Mouse (Mus musculus) lung, embryonic 15.5 days (tissue): ENCODE measurements at regions not wholly inside any gene's neighbourhood (a gene's known extent, or its start where the extent isn't known, plus 50 kb on each side); places are given as distances from the start of the nearest gene placed in this dataset.

ENCODE experiments used
- ATAC-seq: fragments of 200-750 bp; cut with Nextera tagmentation; 2 replicates; pipeline ENCODE4 v1.8.0; 2017; ENCODE audit warnings: moderate number of reproducible peaks, borderline replicate concordance; ENCODE audit not compliant: low FRiP score, low TSS enrichment; ENCODE audit errors: extremely low read depth
- H3K27ac ChIP-seq: fragments of 300-500 bp; sonication (generic); 2 replicates; pipeline ENCODE4 v1.5.1; 2015; ENCODE audit warnings: moderate library complexity, mild to moderate bottlenecking, inconsistent platforms
- H3K27me3 ChIP-seq: fragments of 300-500 bp; sonication (generic); 2 replicates; pipeline ENCODE4 v1.6.1; 2015; ENCODE audit warnings: inconsistent platforms
- H3K36me3 ChIP-seq: fragments of 300-500 bp; sonication (generic); 2 replicates; pipeline ENCODE4 v1.6.1; 2015; ENCODE audit warnings: inconsistent platforms
- H3K4me1 ChIP-seq: fragments of 300-500 bp; sonication (generic); 2 replicates; pipeline ENCODE4 v1.6.1; 2015; ENCODE audit warnings: inconsistent platforms
- H3K4me2 ChIP-seq: fragments of 300-500 bp; sonication (generic); 2 replicates; pipeline ENCODE4 v1.6.1; 2015; ENCODE audit warnings: inconsistent platforms, mild to moderate bottlenecking, moderate library complexity
- H3K4me3 ChIP-seq: fragments of 300-500 bp; sonication (generic); 2 replicates; pipeline ENCODE4 v1.5.1; 2015; ENCODE audit warnings: mild to moderate bottlenecking, inconsistent platforms
- H3K9ac ChIP-seq: fragments of 300-500 bp; sonication (generic); 2 replicates; pipeline ENCODE4 v1.6.1; 2015; ENCODE audit warnings: inconsistent platforms
- H3K9me3 ChIP-seq: fragments of 300-500 bp; sonication (generic); 2 replicates; pipeline ENCODE4 v1.6.1; 2016; ENCODE audit warnings: inconsistent platforms
- WGBS: fragments of 180-500 bp; shearing (Covaris S2); methylation state at CpG from one replicate; pipeline ENCODE4 v1.1.7; 2015; 5-methylcytosine and 5-hydroxymethylcytosine counted together

DNA sequence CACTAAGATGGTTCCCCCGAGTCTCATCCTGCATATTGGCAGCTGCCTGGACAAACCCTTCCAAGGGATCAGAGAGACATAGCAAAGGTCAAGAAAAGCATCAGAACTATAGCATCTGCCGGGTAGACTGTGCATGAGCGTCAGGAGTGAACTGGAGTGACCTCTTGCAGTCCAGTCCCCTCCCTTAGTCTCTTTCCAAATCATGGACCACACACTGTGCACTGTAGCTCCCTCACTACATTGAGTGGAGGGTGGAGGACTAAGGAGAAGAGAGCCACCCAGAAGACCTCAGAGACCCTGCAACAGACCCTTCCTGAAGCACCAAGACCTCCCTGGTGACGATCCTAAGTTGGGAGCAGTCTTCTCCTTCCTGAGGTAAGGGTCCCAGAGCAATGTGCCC, 107.8 kb upstream of the Cd93 start:
- H3K27me3 ChIP-seq = no peaks in the 10 kb centered on the region
- H3K4me3 ChIP-seq = no peak overlapping the region
- no peaks in the 10 kb centered on the region for H3K9me3 ChIP-seq
- H3K36me3 ChIP-seq = no peaks in the 10 kb centered on the region
- no peak overlapping the region for H3K4me2 ChIP-seq
- ATAC-seq = peak; percentile 62
- WGBS = 58% methylated on average over 4 of the region's 4 CpGs
- H3K27ac ChIP-seq = no peak overlapping the region
- no peak overlapping the region for H3K9ac ChIP-seq
- no peaks in the 10 kb centered on the region for H3K4me1 ChIP-seq

DNA sequence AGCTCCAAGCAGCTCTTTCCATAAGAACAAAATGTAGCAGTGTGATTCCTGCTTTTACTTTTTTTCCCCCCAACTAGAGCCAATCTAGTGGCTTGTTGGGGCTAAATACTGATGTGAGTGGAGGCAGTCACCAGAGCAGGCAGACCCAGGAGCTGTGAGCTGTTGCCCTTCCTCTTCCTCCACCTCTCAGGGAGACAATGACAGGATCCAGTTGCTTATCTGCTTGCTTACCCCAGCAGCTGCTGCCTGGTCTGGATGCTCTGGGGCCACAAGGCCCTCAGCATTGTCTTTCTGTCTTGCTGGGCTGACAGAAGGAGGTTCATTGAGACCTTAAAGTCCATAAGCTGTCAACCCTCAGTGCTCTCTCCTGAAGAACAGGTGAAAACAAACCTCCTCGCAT, 106.3 kb upstream of the Cd93 start:
- H3K4me3 ChIP-seq = no peak overlapping the region
- no peak for ATAC-seq
- WGBS = 86% methylated on average over 1 of the region's 1 CpGs

DNA sequence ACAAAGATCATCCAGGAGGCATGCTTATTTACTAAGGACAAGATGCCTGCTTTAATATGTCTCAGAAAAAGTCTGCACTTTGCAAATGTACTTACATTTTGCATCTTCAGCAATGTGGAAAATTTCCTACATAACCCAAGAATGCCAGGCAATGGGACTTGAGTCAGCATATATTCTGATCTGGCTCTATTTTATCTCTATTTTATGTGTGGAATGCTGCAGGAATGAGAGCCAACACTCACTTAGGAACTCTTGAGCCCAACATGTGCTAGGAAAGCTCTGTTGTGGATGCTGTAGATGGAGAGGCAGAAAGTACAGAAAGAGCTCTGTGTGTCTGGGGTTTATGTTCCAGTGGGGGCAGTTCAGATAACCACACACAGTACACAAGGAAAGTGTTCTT, 99.0 kb upstream of the Cd93 start:
- Histone ChIP-seq H3K4me3 (no peak overlapping the region), H3K9ac (no peak overlapping the region), H3K27me3 (no peaks in the 10 kb centered on the region), H3K36me3 (no peaks in the 10 kb centered on the region), H3K4me2 (no peak overlapping the region), H3K27ac (peak overlapping the region; percentile 46), H3K9me3 (no peaks in the 10 kb centered on the region), H3K4me1 (peaks cover 20% of the 10 kb centered on the region; the same call in 1 of the 2 replicates)
- no peak for ATAC-seq

More for the DNA sequence above, 106.3 kb upstream of the Cd93 start:
- Histone ChIP-seq H3K4me1 (no peaks in the 10 kb centered on the region), H3K4me2 (no peak overlapping the region), H3K27me3 (no peaks in the 10 kb centered on the region), H3K27ac (no peak overlapping the region), H3K9me3 (no peaks in the 10 kb centered on the region), H3K9ac (no peak overlapping the region), H3K36me3 (no peaks in the 10 kb centered on the region)

DNA sequence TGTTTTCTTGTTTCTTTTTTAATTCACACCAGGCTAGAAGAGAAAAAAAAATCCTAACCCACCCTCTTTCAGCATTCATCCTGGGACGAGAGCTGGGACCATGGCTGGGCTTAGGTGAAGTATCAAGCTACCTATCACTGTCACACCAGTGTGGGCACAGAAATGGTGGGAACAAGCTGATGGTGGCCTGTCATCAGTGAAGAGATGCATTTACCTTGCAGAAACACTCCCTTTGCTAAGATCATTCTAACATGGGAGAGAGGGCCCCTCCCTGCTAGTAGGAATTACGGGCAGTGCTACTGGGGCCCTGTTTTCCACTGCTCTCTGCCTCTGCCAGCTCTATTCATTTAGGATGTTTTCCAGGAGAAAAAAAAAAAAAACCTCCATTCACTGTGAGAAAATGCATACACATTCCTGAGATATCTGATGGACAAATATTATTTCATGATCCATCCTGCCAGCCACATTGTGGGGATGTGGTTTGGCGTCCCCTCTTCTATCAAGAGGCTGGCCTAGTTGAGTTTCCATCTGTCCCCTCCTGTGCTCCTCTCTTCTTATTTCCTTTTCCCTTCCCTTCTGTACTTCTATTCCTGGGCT, 94.6 kb upstream of the Cd93 start:
- no peak overlapping the region for H3K4me3 ChIP-seq
- no peaks in the 10 kb centered on the region for H3K27me3 ChIP-seq
- ATAC-seq = no peak
- H3K9ac ChIP-seq = no peak overlapping the region
- no peak overlapping the region for H3K27ac ChIP-seq
- 51% methylated on average over 3 of the region's 3 CpGs for WGBS
- H3K4me1 ChIP-seq = peaks cover 27% of the 10 kb centered on the region; the same call in 1 of the 2 replicates
- H3K9me3 ChIP-seq = no peaks in the 10 kb centered on the region
- no peak overlapping the region for H3K4me2 ChIP-seq
- H3K36me3 ChIP-seq = no peaks in the 10 kb centered on the region

DNA sequence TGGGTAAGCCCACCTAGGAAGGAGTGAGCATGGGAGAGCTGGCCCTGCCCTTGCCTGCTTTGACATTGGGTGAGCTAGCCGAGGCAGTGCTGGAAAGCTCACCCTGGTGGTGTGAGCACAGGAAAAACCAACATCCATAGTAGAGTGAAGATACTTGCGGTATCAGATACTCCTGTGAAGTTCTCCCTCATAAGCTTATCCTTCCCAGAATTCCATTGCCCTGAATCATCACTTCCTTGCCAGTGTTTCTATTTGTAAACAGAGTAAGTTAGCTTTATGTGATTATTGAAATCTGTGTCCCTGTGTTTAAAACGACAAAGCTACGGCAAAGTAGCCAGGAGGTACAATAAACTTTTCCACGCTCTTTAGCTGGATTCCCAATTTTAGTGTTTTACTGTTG, 93.9 kb upstream of the Cd93 start:
- Histone ChIP-seq H3K4me3 (no peak overlapping the region), H3K4me2 (no peak overlapping the region), H3K9ac (no peak overlapping the region), H3K27ac (no peak overlapping the region), H3K27me3 (no peaks in the 10 kb centered on the region), H3K4me1 (peaks cover 21% of the 10 kb centered on the region; the same call in 1 of the 2 replicates), H3K36me3 (no peaks in the 10 kb centered on the region), H3K9me3 (no peaks in the 10 kb centered on the region)
- WGBS = 70% methylated on average over 5 of the region's 5 CpGs
- ATAC-seq = no peak

DNA sequence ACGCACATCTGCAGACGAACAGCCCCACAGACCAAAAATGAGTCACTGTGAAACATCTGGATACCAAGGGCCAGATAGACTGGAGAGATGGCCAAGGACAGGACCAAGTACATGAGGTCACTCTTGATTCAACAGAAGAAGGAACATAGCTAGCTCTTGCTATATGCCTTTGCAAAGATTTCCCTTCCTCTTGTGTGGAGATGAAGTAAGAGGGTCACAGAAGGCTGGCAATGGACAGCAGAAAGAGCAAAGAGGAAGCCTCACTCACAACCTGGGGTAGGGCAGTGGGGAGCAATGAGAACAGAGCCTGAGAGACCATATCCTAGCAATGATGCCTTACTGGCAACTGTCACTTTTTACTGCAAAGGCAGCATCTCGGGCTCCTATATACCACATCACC, 93.2 kb upstream of the Cd93 start:
- no peaks in the 10 kb centered on the region for H3K9me3 ChIP-seq
- H3K27ac ChIP-seq = no peak overlapping the region
- H3K4me1 ChIP-seq = peaks cover 15% of the 10 kb centered on the region; the same call in 1 of the 2 replicates
- no peak overlapping the region for H3K9ac ChIP-seq
- 89% methylated on average over 3 of the region's 3 CpGs for WGBS
- no peaks in the 10 kb centered on the region for H3K27me3 ChIP-seq
- no peak for ATAC-seq
- no peaks in the 10 kb centered on the region for H3K36me3 ChIP-seq
- no peak overlapping the region for H3K4me2 ChIP-seq
- H3K4me3 ChIP-seq = no peak overlapping the region

DNA sequence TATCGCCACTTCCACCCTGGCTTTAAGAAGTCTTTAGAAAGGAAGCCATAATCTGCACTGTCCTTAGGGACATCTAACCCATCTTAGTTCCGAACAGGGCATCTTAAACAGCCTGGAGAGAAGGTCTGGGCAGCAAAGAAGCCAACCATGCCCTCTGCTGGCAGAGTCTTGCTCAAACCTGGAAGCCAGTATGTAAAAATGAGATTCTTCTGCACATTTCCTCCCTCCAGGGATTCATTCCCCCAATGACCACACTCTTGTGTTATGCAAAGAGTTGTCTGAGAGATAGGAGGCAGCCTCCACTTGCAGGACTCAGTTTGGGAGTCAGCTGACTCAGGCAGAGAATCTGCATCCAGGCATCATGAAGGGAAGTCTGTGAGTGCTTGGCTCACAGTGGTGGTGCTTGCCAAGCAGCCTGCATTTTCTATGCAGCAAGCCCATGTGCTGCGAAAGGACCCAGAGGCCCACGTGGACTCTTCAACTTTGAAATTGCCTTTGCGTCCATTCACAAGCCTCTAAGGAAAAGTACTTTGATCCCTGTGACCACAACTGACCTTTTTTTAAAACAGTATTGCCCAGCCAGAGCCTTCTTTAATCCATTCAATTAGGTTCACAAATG, 92.3 kb upstream of the Cd93 start:
- Histone ChIP-seq H3K4me3 (no peak overlapping the region), H3K36me3 (no peaks in the 10 kb centered on the region), H3K9ac (no peak overlapping the region), H3K9me3 (no peaks in the 10 kb centered on the region), H3K27me3 (no peaks in the 10 kb centered on the region), H3K27ac (no peak overlapping the region), H3K4me2 (no peak overlapping the region), H3K4me1 (peaks cover 20% of the 10 kb centered on the region; the same call in 1 of the 2 replicates)
- ATAC-seq = 0 out of 2 replicates have a peak, but pooled peaks have one; percentile 48
- WGBS = 64% methylated on average over 5 of the region's 5 CpGs

DNA sequence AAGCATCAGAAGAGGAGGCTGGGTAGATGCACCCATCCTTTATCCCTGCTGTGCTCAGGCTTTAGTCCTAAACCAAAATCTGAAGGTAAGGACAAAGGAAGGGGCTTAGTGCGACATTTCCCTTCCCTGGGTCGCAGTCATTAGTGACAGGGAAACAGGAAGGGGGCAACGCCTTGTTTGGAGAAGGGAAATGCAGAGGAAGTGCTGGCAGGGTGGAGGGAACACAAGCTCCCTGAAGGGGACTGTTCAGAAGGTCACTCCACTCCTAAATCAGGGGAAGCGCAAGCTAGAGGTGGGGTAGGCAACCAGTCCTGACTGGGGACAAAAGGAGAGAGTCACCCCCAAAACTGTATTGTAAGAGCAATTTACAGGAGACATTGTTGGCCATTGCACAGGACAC, 88.7 kb upstream of the Cd93 start:
- Histone ChIP-seq H3K36me3 (no peaks in the 10 kb centered on the region), H3K27ac (no peak overlapping the region), H3K9me3 (no peaks in the 10 kb centered on the region), H3K27me3 (no peaks in the 10 kb centered on the region), H3K4me2 (no peak overlapping the region), H3K4me3 (no peak overlapping the region), H3K9ac (no peak overlapping the region), H3K4me1 (peaks cover 13% of the 10 kb centered on the region)
- 65% methylated on average over 4 of the region's 4 CpGs for WGBS
- ATAC-seq = no peak

DNA sequence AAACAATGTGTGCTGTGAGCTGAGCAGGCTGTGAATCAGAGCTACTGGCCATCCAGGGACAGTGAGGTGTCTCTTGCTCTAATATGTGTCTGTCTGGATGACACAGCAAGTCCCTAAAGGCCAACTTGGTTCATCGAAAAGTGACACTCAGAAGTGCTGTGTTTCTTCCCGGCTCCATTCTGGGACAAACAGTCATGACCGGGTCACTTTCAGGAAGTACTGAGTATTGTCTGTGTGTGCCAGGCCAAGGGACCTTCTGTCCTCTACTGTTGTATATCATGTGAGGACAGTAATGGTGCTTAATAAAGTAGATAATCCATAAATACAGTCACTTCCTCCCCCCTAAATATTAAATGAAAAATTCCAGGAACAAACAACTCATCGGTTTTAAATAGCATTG, 87.2 kb upstream of the Cd93 start:
- H3K27me3 ChIP-seq = no peaks in the 10 kb centered on the region
- H3K9me3 ChIP-seq = no peaks in the 10 kb centered on the region
- no peak overlapping the region for H3K4me2 ChIP-seq
- no peaks in the 10 kb centered on the region for H3K36me3 ChIP-seq
- no peak overlapping the region for H3K9ac ChIP-seq
- H3K27ac ChIP-seq = no peak overlapping the region
- peaks cover 9% of the 10 kb centered on the region for H3K4me1 ChIP-seq
- WGBS = 53% methylated on average over 4 of the region's 4 CpGs
- H3K4me3 ChIP-seq = no peak overlapping the region
- ATAC-seq = no peak

DNA sequence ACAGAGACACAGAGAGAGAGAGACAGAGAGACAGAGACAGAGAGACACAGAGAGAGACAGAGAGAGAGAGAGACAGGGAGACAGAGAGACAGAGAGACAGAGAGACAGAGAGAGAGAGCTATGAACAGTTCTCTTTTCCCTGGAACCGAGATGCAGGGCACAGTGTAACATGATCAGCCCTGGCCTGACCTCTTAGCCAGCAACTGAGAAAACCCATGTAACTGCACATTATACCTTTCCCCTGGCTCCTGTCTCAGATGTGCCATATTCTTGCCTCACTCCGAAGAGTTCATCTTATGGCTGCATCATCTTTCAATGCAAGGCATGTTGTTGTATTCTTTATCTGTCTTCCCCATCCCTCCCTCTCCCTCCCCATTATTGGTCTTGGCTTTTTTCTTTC, 86.5 kb upstream of the Cd93 start:
- no peak overlapping the region for H3K4me2 ChIP-seq
- ATAC-seq = no peak
- 36% methylated on average over 2 of the region's 2 CpGs for WGBS

DNA sequence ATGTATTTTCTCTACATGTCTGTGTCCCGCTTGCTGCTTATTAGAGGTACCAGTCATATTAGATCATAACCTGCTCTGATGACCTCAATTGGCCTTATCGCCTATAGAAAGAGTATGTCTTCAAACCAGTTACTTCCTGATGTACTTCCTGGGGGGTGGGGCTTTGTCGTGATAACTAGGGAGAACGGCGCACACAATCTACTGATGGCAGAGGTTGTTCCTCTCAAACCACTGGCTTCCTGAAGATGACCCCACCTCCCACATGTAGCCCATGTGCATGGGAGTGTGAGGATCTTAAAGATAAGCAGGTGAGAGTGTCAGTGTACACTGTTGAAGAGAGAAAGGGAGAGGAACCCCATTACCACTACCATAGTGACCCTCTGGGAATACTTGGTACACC, 84.4 kb upstream of the Cd93 start:
- H3K9me3 ChIP-seq = no peaks in the 10 kb centered on the region
- H3K4me2 ChIP-seq = no peak overlapping the region
- H3K9ac ChIP-seq = no peak overlapping the region
- no peaks in the 10 kb centered on the region for H3K36me3 ChIP-seq
- no peak overlapping the region for H3K27ac ChIP-seq
- H3K4me1 ChIP-seq = peaks cover 10% of the 10 kb centered on the region
- 78% methylated on average over 5 of the region's 5 CpGs for WGBS
- ATAC-seq = no peak
- H3K4me3 ChIP-seq = no peak overlapping the region
- no peaks in the 10 kb centered on the region for H3K27me3 ChIP-seq

More for the DNA sequence above, 86.5 kb upstream of the Cd93 start:
- Histone ChIP-seq H3K4me1 (peaks cover 9% of the 10 kb centered on the region), H3K9me3 (no peaks in the 10 kb centered on the region), H3K9ac (no peak overlapping the region), H3K27me3 (no peaks in the 10 kb centered on the region), H3K36me3 (no peaks in the 10 kb centered on the region), H3K27ac (no peak overlapping the region), H3K4me3 (no peak overlapping the region)

DNA sequence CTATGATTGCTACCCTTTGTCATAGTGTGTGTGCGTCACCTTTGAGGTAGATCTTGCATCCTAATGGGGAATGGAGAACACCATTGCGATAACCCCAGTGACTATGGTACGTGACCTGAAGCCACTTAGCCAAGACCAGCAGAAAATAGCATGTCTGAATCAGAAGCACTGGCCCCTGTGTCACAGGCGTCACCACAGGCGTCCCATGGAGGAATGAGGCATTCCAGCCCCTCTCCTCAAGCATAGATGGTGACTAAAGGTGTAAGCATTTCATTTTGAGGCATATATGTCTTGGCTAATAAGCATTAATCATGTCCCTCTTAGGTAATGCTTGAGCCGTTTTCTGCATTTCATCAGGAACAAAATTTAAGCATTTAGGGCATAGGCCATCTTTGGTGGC, 82.1 kb upstream of the Cd93 start:
- H3K9ac ChIP-seq = no peak overlapping the region
- no peak overlapping the region for H3K4me3 ChIP-seq
- H3K4me2 ChIP-seq = no peak overlapping the region
- H3K27me3 ChIP-seq = no peaks in the 10 kb centered on the region
- no peaks in the 10 kb centered on the region for H3K9me3 ChIP-seq
- H3K36me3 ChIP-seq = no peaks in the 10 kb centered on the region
- no peak overlapping the region for H3K27ac ChIP-seq
- H3K4me1 ChIP-seq = peaks cover 19% of the 10 kb centered on the region
- 80% methylated on average over 6 of the region's 6 CpGs for WGBS
- no peak for ATAC-seq
